Mouse (Mus musculus): ENCODE measurements around the gene Xpc.

DNA sequence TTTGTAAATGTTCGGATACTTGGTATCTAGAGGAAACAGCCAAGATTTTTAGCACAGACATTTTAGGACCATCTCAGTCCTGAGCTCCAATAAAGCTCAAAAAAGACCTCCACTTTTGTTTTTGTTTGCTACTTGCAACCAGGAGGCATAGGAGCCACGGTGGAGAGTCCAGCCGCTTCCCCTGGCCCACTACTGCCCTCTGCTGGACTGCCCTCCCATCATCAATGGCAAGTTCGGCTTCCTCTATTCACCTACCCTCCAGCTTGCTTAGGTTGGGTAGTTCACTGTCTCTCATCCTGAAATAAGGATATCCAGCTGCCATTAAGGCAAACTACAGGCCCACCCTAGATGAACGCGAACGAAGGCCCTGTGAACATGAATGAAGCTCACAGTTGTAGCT lies 6.4 kb downstream of the Xpc start:
- TF ChIP-seq CTCF (IDR thresholded peaks at IDR 0.05; ENCODE audit: extremely low read depth, insufficient read depth, insufficient read length, insufficient replicate concordance) = peak; percentile 86; the same call in 1 of the 2 replicates
- TF ChIP-seq POLR2A (IDR thresholded peaks at IDR 0.05; ENCODE audit: low read depth, low read length) = no peak

Measured in spleen, adult 2 months (tissue).